Mouse (Mus musculus): ENCODE data around the gene Cdk4. TPM values are rescaled to one million over a fixed set of nuclear protein-coding genes. Genes with fewer than 3 reads are reported as not detected.
A peak's percentile ranks its signal among the peaks of the same experiment; 100 is the strongest.

The Cdk4 gene
- polyA plus RNA-seq, 2 experiments from 2014 or later, result 304 to 317 TPM

DNA sequence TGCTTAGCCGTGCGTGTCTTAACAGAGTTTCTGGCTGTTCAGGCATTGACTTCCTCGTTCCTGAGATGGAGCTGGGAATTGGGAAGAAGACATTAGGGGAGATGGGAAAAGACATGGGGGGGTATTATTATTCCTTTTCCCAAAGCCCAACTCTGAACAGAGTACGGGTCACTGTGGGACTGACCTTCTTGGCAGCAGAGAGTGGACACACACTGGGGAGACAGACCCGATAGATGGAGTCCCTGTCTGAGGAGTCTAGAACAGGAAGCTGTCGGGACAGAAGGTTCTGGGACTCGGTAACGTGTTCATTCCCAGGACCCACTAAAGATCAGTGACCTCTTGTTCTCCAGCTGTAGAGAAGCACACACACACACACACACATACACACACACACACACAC lies 12.3 kb downstream of the Cdk4 start:
- ATAC-seq, result no peak

DNA sequence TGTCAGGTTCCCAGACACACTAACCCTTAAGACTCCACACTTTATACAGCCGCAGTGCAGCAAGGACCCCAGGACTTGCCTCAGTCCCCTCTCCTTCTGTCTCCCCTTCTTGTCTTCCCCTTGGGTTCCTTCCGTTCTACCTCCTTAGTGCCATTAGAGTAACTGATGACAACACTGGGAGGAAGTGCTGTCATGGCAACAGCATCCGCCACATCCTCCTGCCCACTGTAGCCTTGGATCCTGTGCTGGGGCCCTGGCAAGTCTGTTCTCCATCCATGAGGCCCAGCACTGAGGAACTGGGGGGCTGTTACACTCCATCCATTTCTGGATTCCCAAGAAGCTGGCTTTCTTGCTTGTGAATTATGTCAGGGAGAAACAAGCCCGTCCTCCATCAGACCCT lies 12.7 kb downstream of the Cdk4 start:
- peak; percentile 89 for ATAC-seq

DNA sequence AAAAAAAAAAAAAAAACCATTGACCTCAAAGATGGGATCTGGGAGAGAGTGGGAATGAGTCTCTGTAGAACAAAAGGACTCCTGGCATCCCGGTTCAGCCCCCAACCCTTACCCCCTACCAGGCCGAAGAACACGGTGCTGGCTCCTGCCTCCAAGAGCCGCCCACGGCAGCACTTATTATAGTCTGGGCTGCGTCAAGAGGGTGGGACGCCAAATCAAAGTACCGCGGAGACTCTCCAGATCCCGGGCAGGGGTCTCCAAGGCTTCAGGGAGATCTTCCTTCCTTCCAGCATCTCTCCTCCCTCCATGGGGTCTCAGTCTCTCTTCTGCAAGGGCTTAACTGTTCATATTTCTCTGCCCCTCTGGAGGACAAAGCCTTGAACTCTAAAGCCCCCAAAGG lies 14.2 kb downstream of the Cdk4 start:
- ATAC-seq, result no peak

DNA sequence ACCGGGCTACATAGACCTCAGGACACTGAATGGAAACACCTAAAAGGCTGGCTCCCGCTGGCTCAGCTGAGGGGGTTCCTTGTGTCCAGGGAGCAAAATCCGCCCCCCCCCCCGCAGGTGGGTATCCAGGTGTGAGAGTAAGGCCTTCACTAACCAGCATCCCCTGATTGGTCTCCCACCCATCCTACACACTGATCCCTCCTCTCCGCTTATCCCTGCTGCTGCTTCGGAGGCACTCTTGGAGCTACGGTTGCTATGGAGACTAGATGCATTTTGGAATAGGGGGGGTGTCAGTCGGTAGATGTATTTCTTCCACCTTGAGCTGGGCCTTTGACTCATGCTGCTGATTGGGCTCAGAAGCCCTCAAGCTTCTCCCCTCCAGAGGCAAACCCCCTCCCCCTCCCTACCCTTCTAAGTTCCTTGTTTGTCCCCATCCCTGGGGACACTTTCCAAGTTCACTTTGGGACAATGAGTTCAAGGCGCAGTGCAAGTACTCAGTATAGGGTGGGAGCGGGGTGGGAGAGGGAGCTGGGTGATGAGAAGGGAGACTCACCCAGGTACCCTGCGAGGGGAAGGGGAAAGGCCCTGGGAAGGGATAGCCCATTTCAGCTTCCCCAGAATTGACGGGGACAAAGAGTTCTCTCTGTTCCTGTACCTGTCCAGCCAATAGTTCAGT lies 14.8 kb downstream of the Cdk4 start:
- ATAC-seq, result no peak

DNA sequence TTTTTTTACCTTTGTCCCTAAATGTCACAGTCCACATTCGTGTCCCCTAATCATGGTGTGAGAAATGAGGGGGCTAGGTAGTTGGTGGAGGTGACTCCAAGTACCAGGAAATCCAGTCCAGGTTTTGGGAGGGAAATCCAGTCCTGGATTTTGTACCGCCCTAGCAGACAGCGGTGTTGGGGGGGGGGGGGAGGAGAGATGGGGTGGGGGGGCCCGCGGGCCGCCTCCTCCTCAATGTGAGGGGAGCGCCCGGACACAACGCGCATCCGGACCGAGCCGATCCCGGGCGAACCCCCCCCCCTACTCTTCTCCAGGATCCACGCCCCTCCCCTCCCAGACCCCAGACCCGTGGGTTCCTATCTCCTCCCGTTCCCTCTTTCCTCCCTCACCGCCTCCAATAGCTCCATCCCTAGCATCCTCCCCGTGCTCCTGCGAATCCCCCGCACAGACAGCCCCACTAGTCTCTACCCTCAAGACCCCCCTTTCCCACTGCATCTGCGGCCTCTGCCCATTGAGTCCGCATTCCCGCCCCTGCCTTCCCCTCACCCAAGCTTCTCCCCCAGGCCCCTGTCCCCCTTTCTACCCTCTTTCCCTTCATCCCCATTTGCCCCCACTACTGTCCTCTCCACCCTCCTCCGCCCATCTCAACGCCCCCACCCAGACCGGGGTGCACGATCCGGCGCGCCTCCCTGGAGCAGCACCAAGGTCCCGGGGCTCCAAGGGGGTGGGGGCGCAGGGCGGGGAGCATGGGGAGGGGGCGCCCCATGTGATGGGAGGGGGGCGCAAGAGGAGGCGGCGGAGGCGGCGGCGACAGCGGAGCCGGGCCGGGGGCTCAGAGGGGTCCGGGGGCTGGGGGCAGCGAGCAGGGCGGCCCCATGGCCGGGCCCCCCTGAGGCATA lies 15.6 kb downstream of the Cdk4 start:
- ATAC-seq, result no peak

DNA sequence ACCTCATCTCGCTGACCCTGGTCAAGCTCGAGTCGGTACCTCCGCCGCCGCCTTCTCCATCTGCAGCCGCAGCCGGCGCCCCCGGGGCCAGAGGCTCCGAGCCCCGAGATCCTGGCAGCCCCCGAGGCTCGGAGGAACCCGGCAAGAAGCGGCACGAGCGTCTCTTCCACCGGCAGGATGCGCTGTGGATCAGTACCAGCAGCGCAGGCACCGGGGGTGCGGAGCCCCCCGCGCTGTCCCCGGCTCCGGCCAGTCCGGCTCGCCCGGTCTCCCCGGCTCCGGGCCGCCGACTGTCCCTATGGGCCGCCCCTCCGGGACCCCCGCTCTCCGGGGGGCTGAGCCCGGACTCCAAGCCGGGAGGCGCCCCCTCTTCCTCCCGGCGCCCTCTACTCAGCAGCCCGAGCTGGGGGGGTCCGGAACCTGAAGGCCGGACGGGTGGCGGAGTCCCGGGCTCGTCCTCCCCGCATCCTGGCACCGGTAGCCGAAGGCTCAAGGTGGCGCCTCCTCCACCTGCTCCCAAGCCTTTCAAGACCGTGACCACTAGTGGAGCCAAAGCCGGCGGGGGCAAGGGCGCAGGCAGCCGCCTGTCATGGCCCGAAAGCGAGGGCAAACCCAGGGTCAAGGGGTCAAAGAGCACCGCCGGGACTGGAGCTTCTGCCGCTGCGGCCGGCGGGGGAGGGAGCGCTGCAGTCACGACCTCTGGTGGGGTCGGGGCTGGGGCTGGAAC lies 16.5 kb downstream of the Cdk4 start:
- ATAC-seq, result no peak

DNA sequence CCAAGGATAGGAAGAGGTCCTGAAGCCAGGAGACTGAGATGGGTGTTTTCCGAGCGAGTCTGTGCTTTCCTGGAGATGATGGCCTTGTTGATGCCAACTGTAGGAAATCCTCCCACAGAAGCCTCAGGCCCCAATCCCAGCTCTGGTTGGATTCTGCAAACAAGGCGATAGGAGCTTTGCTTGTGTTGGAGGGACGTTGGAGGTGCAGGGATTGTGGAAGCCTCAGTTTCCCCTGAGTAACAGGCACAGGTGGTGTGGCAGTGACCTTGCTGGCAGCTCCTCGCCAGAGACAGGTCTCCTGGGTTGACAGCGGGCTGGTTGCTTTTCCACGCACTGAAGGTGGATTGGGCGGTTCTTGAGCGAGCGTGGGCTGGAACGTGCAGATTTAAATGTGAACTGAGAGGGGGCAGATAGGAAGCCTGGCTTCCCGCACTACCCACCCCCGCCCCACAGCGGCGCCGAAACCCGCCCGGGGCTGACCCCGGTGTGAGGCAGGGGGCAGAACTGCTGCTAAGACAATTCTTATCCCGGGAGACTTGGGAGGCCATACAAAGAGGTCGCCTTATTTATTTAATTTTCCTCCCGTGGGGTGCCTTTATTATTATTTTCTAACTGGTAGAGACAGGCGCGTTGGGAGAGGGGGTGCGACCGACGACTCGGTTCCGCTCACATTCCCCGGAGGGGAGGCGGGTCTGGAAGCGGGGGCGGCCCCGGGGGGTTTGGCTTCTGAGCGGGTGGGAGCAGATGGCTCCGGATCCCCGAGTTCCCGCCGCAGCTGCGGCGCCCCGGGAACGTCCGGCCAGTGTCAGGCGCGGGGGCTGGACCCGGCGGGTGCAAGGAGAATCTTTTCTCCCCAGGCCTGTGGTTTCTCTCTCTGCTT lies 17.8 kb downstream of the Cdk4 start:
- no peak for ATAC-seq

DNA sequence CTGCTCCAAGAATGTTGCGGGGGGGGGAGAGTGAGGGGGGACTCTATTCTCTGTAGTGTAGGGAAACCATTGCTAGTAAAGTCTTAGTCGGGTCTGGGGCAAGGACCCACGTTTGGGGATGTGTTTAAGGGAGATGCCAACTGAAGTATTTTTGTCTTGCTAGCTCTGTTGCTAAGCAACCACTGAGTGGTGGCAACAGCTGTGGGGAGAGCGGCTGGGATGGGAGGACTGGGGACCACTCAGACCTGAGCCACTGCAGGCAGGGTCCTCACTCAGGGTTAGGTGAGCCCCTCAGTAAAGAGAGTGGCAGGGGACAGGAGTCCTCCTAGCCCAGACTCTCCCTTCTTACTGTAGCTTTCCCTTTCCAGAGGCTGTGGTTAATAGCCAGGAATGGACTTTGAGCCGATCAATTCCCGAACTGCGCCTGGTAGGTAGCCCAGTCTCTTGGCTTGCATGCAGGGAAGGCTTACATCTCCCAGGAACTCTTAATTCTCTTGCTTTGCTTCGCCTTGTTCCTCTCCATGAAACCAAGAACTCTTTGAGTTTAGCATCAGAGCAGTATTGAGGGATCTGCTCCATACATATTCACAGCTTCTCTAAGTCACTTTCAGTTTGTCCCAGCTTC lies 18.8 kb downstream of the Cdk4 start:
- ATAC-seq, result no peak

DNA sequence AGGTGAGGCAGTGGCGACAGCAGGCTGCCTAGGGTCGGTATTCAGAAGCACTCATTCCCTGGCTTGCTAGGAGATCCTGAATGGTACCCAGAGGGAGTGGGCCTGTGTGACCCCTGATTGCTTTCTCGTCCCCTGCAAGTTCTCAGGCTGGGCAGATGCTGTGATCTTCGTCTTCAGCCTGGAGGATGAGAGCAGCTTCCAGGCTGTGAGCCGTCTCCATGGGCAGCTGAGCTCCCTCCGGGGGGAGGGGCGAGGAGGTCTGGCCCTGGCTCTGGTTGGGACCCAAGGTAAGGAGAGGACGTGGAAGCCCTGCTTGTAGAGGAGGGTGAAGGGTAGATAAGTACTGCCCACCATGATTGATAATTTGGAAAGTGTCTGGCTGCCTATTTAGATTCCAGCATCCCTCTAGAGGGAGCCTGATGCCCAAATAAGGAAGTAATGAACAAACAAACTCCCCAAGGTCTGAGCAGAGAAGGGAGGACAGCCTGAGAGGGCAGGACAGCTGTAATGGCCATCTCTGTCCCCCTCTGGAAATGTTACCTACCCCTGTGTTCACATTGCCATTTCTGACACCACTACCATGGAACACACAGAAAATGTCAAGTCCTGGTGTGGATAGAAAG lies 20.1 kb downstream of the Cdk4 start:
- ATAC-seq, result no peak

DNA sequence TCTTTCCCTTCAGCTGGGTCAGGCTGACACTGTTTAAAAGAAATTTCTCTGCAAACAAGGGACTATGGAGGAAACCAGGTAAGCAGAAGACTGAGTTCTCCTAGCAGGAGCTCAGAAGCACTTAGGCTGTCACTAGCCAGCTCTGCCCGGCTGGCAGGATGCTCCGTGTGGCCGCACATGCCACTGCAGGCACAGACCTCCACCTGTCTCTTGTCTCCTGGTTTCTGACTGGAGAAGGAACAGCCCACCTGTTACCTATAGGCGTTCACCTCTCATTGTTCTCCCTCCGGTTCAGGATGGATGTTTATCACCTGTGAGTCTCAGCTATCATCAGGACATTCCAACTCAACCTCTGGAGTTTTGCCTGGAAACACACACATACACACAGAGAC lies 20.6 kb downstream of the Cdk4 start:
- ATAC-seq, result no peak

DNA sequence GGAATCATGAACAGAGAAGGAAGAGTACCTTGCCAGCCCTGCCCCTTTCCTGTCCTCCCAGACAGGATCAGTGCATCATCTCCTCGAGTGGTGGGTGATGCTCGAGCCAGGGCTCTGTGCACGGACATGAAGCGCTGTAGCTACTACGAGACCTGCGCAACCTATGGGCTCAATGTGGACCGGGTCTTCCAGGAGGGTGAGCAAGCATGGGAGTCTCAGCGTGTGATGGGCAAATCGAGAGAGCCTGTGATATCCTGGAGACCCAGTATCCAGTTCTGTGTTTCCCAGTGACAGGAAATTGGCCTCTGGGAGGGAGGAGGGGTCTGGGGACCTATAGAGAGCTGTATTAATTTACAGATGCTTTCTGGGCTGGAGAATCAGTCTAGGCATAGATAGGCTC lies 21.7 kb downstream of the Cdk4 start:
- ATAC-seq, result no peak

DNA sequence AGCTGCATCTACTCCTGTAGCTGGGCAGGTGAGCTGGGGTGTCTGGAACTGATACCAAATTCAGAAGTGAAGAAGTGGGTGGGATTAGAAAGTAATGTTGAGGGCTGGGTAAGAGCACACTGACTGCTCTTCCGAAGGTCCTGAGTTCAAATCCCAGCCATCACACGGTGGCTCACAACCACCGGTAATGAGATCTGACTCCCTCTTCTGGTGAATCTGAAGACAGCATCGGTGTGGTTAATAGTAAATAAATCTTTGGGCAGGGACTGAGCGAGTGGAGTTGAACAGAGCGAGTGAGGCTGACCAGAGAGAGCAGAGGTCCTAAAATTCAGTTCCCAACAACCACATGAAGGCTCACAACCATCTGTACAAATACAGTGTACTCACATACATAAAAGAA lies 22.3 kb downstream of the Cdk4 start:
- ATAC-seq, result peak; percentile 16

DNA sequence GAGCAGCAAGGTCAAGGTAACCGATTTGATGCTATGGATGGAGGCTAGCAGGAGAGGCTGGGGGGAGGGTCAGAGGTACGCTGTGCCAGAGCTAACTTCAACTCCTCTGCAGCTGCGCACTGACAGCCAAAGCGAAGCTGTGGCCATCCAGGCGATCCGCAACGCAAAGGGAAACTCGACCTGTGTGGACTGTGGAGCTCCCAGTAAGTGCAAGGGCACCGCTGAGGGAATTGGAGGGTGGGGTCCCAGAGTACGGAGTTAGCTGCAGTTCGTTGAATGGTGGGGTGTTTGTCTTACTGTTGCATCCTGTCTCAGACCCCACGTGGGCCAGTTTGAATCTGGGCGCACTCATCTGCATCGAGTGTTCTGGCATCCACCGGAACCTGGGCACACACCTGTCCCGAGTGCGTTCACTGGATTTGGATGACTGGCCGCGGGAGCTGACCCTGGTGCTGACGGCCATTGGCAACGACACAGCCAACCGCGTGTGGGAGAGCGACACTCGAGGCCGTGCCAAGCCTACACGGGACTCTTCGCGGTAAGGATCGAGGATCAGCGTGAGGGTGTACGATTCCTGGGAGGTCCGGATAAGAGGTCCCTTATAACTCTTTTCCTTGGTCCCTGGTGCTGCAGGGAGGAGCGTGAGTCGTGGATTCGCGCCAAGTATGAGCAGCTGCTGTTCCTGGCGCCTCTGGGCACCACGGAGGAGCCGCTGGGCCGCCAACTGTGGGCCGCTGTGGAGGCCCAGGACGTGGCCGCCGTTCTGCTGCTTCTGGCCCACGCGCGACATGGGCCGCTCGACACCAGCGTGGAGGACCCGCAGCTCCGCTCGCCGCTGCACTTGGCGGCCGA lies 27.5 kb downstream of the Cdk4 start:
- no peak for ATAC-seq

DNA sequence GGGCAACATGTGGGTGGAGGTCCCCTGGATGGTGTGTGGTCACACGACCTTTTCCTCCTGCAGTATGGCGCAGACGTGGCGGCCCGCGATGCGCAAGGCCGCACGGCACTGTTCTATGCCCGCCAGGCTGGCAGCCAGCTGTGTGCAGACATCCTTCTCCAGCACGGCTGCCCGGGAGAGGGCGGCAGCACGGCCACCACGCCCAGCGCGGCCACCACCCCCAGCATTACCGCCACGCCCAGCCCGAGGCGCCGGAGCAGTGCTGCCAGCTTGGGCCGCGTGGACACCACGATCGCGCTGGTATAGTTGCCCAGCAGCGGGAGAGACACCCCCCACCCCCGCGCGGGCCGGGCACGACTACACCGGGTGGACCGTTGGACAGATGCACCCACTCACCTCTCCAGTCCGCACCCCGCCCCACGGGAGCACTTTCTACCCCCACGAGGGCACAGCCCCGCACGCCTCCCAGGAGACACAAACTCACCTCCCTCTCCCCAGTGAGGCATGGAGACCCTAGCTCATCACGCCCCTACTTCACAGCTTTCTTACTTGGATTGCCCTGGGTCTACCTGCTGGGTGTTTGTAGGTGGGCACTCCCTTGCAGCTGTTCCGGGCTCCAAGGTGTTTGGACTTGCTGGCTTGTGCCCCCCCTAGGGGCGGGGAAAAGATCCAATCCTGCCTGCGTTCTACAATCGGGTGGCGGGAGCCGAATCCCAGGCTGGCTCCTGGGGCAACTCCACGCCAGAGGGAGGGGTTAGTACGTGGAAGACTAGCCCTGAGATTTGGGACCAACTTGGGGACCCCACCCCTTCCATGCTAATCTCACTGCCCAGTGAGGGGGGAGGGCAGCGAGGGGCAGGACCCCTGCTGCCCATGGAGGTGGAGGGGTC lies 28.4 kb downstream of the Cdk4 start:
- ATAC-seq, result no peak

DNA sequence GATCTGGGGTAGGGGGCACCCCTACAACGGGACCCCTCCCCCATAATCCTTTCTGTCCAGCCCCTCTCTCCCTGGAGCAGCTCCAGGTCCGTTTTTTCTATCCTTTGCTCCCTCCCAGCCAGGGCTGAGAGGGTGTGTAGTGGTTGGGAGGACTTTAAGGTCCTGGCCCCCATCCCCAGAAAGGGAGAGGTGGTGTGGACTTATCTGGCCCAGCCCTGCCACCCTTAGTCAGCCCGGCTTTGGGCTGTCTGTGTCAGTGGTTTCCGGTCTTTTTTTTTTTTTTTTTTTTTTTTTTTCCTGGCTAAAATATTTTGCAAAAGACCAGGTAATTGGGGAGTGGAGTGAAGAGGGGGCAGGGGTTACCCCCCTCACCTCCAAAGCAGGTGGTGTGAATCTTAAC lies 29.4 kb downstream of the Cdk4 start:
- no peak for ATAC-seq

DNA sequence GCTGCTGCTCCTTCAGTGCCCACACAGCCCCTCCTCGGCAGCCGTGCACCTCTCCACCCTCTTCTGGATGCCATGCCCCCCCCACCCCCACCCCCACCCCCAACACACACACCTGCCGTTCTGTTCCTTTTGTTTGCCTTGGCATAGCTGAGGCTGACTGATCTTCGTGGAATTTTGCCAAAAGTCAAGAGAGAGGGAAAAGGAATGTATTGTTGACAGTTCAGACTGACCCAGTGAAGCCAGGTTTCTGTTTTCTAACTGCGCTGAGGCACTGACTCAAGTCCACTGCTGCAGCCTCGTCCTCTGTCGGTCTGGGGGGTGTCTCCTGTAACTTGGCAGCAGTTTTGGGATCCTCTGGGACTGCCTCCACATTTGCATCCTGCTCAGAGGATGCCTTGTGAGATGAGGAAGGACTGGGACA lies 31.1 kb downstream of the Cdk4 start:
- no peak for ATAC-seq

DNA sequence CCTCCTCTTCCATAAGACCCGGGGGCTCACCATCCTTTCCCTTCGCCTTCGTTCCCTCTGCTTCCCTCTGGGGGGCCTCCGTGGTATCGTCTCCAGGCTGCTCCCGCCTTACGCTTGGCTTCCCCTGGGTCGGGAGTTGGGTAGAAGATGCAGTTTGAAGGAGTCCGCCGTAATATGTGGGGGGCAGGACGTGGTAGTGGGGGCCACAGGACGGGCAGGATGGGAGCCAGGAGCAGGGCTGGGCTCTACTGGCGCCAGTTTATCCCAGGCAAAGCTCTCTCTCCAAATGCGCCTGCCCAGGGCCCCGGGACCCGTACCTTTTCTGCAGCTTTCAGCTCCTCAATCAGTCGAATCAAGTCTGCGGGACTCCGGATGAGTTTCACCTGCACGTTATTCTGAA lies 35.2 kb downstream of the Cdk4 start:
- no peak for ATAC-seq

DNA sequence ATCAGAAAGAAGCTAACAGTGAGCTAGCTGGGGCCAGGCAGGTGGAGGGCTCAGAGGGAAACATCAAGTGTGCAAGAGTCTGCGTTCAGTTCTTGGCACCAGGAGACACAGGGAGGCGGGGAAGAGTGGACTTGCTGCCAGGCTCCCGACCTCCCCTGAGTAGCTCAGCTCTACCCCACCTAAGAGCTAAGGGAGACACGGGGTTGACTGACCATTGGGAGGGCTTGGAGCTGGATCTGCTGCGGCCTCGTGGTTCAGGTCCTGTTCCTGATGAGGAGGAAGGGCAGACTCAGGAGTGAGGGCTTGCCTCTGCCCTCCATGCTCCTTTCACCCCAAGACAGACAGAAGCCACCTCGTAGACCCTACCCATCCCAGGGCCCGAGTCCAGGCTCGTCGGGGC lies 35.9 kb downstream of the Cdk4 start:
- no peak for ATAC-seq

DNA sequence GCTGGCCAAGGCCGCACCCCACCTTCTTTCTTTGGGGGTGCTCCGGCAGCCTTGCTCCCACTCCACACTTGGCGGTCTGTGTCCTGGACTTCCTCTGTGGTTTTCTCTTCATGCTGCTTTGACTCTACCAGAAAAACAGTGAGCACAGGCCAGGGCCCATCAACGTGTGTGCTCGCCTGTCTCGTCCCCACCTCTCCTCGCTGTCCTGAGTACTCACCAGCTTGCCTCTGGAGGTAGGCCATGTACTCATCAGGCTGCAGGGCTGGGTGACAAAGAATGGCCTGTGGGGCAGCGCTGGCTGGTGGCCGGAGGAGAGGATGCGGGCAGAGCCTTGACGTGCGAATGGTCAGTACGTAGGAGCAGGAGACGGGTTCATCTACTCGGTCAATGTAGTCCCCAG lies 36.5 kb downstream of the Cdk4 start:
- ATAC-seq, result no peak

DNA sequence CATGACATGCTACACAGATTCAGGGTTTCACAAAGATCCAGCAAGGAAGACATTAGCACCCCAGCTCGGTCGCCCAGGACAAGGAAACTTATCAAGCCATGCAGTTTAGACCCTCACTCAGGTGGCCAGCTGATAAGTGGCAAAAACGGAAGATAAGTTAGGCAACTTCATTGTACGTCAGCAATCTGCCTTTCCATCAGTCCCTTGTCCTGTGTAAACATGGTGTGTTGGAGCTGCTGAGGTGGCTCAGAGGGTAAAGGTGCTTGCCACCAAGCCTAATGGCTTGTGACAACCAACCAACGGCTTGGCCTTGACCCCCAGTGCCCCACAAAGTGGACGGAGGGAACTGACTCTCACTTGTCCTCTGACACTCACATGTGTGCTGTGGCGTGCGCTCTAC lies 37.1 kb downstream of the Cdk4 start:
- ATAC-seq, result no peak

Data from activated CD4-positive, CD25-positive, alpha-beta regulatory T cell, adult 4 months (primary cell).